Mouse (Mus musculus) activated CD4-positive, CD25-positive, alpha-beta regulatory T cell (primary cell): Measurements from ENCODE around the gene Timd4. TPM values are rescaled to one million over a fixed set of nuclear protein-coding genes. Genes with fewer than 3 reads are reported as not detected.

ENCODE experiments used
- polyA plus RNA-seq, 2 experiments: library from polyadenylated mRNA; unstranded; fragments of 100-300 nt; shearing (Covaris generic); gene quantifications; one replicate each; pipeline ENCODE4 v1.2.1; 2017

Gene Timd4
- polyA plus RNA-seq = 1 to 10 TPM in 1 of 2 experiments, under 1 TPM in 1; 0.52 to 1.7 TPM

DNA sequence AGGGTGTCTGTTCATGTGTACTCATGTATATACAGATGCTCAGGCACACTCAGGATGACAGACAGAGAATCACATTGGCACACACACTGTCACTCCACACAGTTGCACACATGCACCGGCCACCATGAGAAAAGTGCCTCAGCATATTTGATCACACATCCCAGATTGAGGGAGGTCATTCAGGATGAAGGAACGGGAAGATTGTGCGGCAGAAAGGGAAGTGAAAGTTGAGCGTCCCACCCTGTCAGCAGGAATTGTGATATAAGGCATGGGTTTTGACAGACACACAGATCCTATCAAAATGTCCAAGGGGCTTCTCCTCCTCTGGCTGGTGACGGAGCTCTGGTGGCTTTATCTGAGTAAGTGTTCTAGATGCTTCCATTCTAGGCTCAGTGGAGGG lies at the start of gene Timd4:
Gene Timd4 (plus strand): TSS at position 290 of the 400 bp plus-strand sequence.

Other genes starting within 250 kb of the Timd4 start
- not detected for gene BC053393, start 239.3 kb upstream of the Timd4 start, polyA plus RNA-seq
- gene Dppa1, start 181.5 kb upstream of the Timd4 start, polyA plus RNA-seq = not detected
- under 1 TPM; 0.23 to 0.25 TPM for gene Timd2, start 103.7 kb upstream of the Timd4 start, polyA plus RNA-seq
- gene Havcr1, start 75.7 kb upstream of the Timd4 start, polyA plus RNA-seq = not detected